Mouse (Mus musculus) cerebellum, adult 2 months (tissue): ENCODE results near the gene Sumo2. TPM values are rescaled to one million over a fixed set of nuclear protein-coding genes. Genes with fewer than 3 reads are reported as not detected.
A peak's percentile ranks its signal among the peaks of the same experiment; 100 is the strongest.

Source experiments
- DNase-seq, 2 experiments: peaks; one replicate each; pipeline ENCODE4 v3.0.0; 2021
- H3K27ac ChIP-seq: fragments of 200-500 bp; 2 replicates; pipeline ENCODE4 v1.5.1; 2012; ENCODE audit warnings: low read length, control low read depth, inconsistent platforms; ENCODE audit not compliant: insufficient read depth
- H3K27me3 ChIP-seq: fragments of 200-500 bp; 2 replicates; pipeline ENCODE4 v1.6.1; 2012; ENCODE audit warnings: inconsistent platforms, mild to moderate bottlenecking, low read length, moderate library complexity; ENCODE audit not compliant: control insufficient read depth, insufficient read depth
- H3K4me1 ChIP-seq: fragments of 200-500 bp; 2 replicates; pipeline ENCODE4 v1.6.1; 2011; ENCODE audit warnings: low read length; ENCODE audit not compliant: control insufficient read depth, insufficient read depth
- H3K4me3 ChIP-seq: fragments of 200-500 bp; replicated peaks from 2 replicates; pipeline ENCODE3; 2011; ENCODE audit warnings: mild to moderate bottlenecking, low read depth, low read length, control low read depth; ENCODE audit not compliant: insufficient read depth
- CTCF ChIP-seq: fragments of 200-500 bp; IDR thresholded peaks from 2 replicates; pipeline ENCODE4 v1.5.1; 2011; ENCODE audit warnings: low read depth, mild to moderate bottlenecking, control low read depth, low read length, moderate library complexity, borderline replicate concordance; ENCODE audit not compliant: insufficient read depth
- POLR2A ChIP-seq: fragments of 200-500 bp; IDR thresholded peaks from 2 replicates; pipeline ENCODE4 v1.6.1; 2011; ENCODE audit warnings: low read length, control low read depth, borderline replicate concordance; ENCODE audit not compliant: insufficient read depth
- WGBS: fragments of 180-500 bp; shearing (Covaris S2); methylation state at CpG from one replicate; pipeline ENCODE4 v1.1.7; 2018; 5-methylcytosine and 5-hydroxymethylcytosine counted together
- polyA plus RNA-seq: library from polyadenylated mRNA; depleted of rRNA; stranded (reverse); fragments of >200 nt; gene quantifications from 2 replicates; pipeline ENCODE4 v1.2.3, GENCODE M21; 2012; rRNA removed

Sumo2 gene
- polyA plus RNA-seq, 1 experiment, result 260 TPM

- TF ChIP-seq CTCF (no peak), POLR2A (peak; percentile 83)
- H3K27ac ChIP-seq, result peak within 1 kb of the TSS; percentile 77
- under 1% methylated on average over 26 of the region's 26 CpGs for whole genome bisulfite sequencing
These were observed 60.9 kb downstream of the Sumo2 start, which contains the start of gene Armc7 for GRCm38 (mm10) chr11:115475025-115475757. Gene Armc7, plus strand, starts transcription at chr11:115475667.

GRCm38 (mm10) chr11:115473626-115474275 lies 62.3 kb downstream of the Sumo2 start:
- DNase-seq, result peak; percentile 94 to 99
- TF ChIP-seq POLR2A, result peak; percentile 39; the same call in 1 of the 2 replicates
- peak; percentile 98 for TF ChIP-seq CTCF
- no peaks in the 10 kb centered on the region for H3K27me3 ChIP-seq
- H3K4me1 ChIP-seq, result peaks cover 16% of the 10 kb centered on the region; the same call in 1 of the 2 replicates
- peak overlapping the region; percentile 44 for H3K4me3 ChIP-seq
- H3K27ac ChIP-seq, result peak overlapping the region; percentile 90
- 5% methylated on average over 15 of the region's 15 CpGs for WGBS

More at GRCm38 (mm10) chr11:115475025-115475757, 60.9 kb downstream of the Sumo2 start, which contains the start of gene Armc7:
- Histone ChIP-seq H3K4me3 (peak within 1 kb of the TSS; percentile 74), H3K4me1 (peaks cover 16% of the 10 kb centered on the region; the same call in 1 of the 2 replicates), H3K27me3 (no peaks in the 10 kb centered on the region)
- peak; percentile 93 for DNase-seq

Other genes starting within 250 kb of the Sumo2 start
- 57.3 and 63.7 TPM in 2 replicates for gene Fads6, start 238.6 kb downstream of the Sumo2 start, polyA plus RNA-seq
- gene Otop2, start 229.1 kb downstream of the Sumo2 start, polyA plus RNA-seq, result 0.65 and 0.97 TPM in 2 replicates
- 1.4 TPM in 2 replicates for gene Ush1g, start 214.2 kb downstream of the Sumo2 start, polyA plus RNA-seq
- 0.11 and 0.13 TPM in 2 replicates for gene Otop3, start 201.5 kb downstream of the Sumo2 start, polyA plus RNA-seq
- 105 and 106 TPM in 2 replicates for gene Hid1, start 168.5 kb downstream of the Sumo2 start, polyA plus RNA-seq
- gene Cdr2l, start 154.4 kb downstream of the Sumo2 start, polyA plus RNA-seq, result 53.7 and 54.3 TPM in 2 replicates
- gene Mrpl58, start 132.5 kb downstream of the Sumo2 start, polyA plus RNA-seq, result 157 and 164 TPM in 2 replicates
- gene Atp5h, start 116.3 kb downstream of the Sumo2 start, polyA plus RNA-seq, result 899 and 972 TPM in 2 replicates
- 93.6 and 98.0 TPM in 2 replicates for gene Kctd2, start 116.1 kb downstream of the Sumo2 start, polyA plus RNA-seq
- gene Trim80, start 95.7 kb downstream of the Sumo2 start, polyA plus RNA-seq, result 0.15 and 0.25 TPM in 2 replicates
- gene Slc16a5, start 73.8 kb downstream of the Sumo2 start, polyA plus RNA-seq, result 0.08 and 0.25 TPM in 2 replicates
- gene Armc7, start 60.6 kb downstream of the Sumo2 start, polyA plus RNA-seq, result 7.3 and 8.5 TPM in 2 replicates
- gene Nt5c, start 44.4 kb downstream of the Sumo2 start, polyA plus RNA-seq, result 98.2 and 102 TPM in 2 replicates
- gene Jpt1, start 21.9 kb downstream of the Sumo2 start, polyA plus RNA-seq, result 75.1 and 77.2 TPM in 2 replicates
- 93.2 and 104 TPM in 2 replicates for gene Nup85, start 28.2 kb upstream of the Sumo2 start, polyA plus RNA-seq
- gene Mrps7, start 67.6 kb upstream of the Sumo2 start, polyA plus RNA-seq, result 55.9 and 57.5 TPM in 2 replicates
- 64.2 and 68.0 TPM in 2 replicates for gene Gga3, start 67.8 kb upstream of the Sumo2 start, polyA plus RNA-seq
- 86.9 and 97.3 TPM in 2 replicates for gene Mif4gd, start 76.7 kb upstream of the Sumo2 start, polyA plus RNA-seq
- gene Slc25a19, start 92.0 kb upstream of the Sumo2 start, polyA plus RNA-seq, result 115 and 123 TPM in 2 replicates
- 132 and 149 TPM in 2 replicates for gene Grb2, start 172.3 kb upstream of the Sumo2 start, polyA plus RNA-seq
- gene Tmem94, start 229.2 kb upstream of the Sumo2 start, polyA plus RNA-seq, result 54.2 and 57.4 TPM in 2 replicates